In the genomic region with DNA sequence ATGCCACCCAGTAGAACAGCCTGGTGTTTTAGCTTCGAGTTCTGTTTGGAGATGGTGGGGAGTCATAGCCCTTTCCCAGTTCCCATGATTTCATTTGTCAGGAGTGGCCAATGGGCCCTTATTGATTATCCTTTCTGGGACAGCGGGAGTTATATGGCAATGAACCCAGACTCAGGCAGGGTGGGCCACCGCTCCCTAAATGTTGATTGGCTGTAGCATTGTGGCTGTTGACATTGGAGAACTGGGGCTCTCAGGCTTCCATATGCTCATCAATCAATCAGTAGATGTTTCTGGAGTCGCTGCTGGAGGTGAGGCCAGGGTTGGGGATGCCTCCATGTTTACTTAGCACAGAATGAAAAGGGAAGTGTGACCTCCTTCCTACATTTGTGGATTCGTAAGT, we compare ENCODE assay signal across 28 mouse cellular contexts.
"Had no signal": no experiment of that assay in that cellular context is flagged by ENCODE, and none has a peak within 500 bp of the region (broad histone marks: within the 10 kb centered on the region; RNA-seq: fewer than 3 reads in every experiment).

No protein-coding gene starts in this region.

- ATAC-seq: forebrain, embryonic 13.5 days; forebrain, embryonic 14.5 days; forebrain, embryonic 15.5 days; forebrain, embryonic 16.5 days; forebrain, postnatal 0 days had no signal

- DNase-seq: cerebellum, adult 2 months; cerebellum, adult 8-10 months; cerebellum, adult 9-10 months; cerebellum, adult 9-11 months; cerebellum, postnatal 10 days; cerebellum, postnatal 14 days; cerebellum, postnatal 25 days; cerebellum, postnatal 36 days; embryo, embryonic 11 days; forebrain, postnatal 0 days; gastrocnemius, adult 2 months; gastrocnemius, postnatal 10 days; gastrocnemius, postnatal 14 days; gastrocnemius, postnatal 25 days; gastrocnemius, postnatal 36 days; heart, adult 18-20 months; heart, adult 2 months had no signal

- H3K27ac ChIP-seq: embryonic facial prominence, embryonic 10.5 days; embryonic facial prominence, embryonic 12.5 days; embryonic facial prominence, embryonic 13.5 days; embryonic facial prominence, embryonic 15.5 days; forebrain, embryonic 12.5 days; forebrain, embryonic 13.5 days; forebrain, embryonic 15.5 days; gastrocnemius, adult 2 months; heart, adult 2 months had no signal

- H3K4me3 ChIP-seq: embryonic facial prominence, embryonic 10.5 days; embryonic facial prominence, embryonic 12.5 days; embryonic facial prominence, embryonic 13.5 days; embryonic facial prominence, embryonic 15.5 days; erythroblast, embryonic 14.5 days; forebrain, embryonic 10.5 days; forebrain, embryonic 12.5 days; forebrain, embryonic 13.5 days; forebrain, embryonic 15.5 days; gastrocnemius, adult 2 months; heart, adult 2 months had no signal

- H3K9me3 ChIP-seq: embryonic facial prominence, embryonic 10.5 days; embryonic facial prominence, embryonic 12.5 days; embryonic facial prominence, embryonic 13.5 days; embryonic facial prominence, embryonic 15.5 days; forebrain, embryonic 10.5 days; forebrain, embryonic 12.5 days; forebrain, embryonic 13.5 days; forebrain, embryonic 15.5 days had no signal

- H3K9ac ChIP-seq: embryonic facial prominence, embryonic 12.5 days; embryonic facial prominence, embryonic 13.5 days; embryonic facial prominence, embryonic 15.5 days; forebrain, embryonic 12.5 days; forebrain, embryonic 13.5 days; forebrain, embryonic 15.5 days; forebrain, postnatal 0 days had no signal

- H3K36me3 ChIP-seq: embryonic facial prominence, embryonic 10.5 days; embryonic facial prominence, embryonic 12.5 days; embryonic facial prominence, embryonic 13.5 days; embryonic facial prominence, embryonic 15.5 days; forebrain, embryonic 10.5 days; forebrain, embryonic 12.5 days; forebrain, embryonic 15.5 days had no signal

- H3K4me2 ChIP-seq: embryonic facial prominence, embryonic 12.5 days; embryonic facial prominence, embryonic 13.5 days; embryonic facial prominence, embryonic 15.5 days; forebrain, embryonic 12.5 days; forebrain, embryonic 13.5 days; forebrain, embryonic 15.5 days had no signal

- H3K27me3 ChIP-seq: embryonic facial prominence, embryonic 12.5 days; embryonic facial prominence, embryonic 13.5 days; embryonic facial prominence, embryonic 15.5 days; forebrain, embryonic 12.5 days; forebrain, embryonic 13.5 days; forebrain, embryonic 15.5 days had no signal
